Mouse (Mus musculus) lung, embryonic 14.5 days (tissue): ENCODE data around the gene Gprasp2. TPM values are rescaled to one million over a fixed set of nuclear protein-coding genes. Genes with fewer than 3 reads are reported as not detected.

Source experiments
- ATAC-seq: fragments of 200-750 bp; cut with Nextera tagmentation; 2 replicates; pipeline ENCODE4 v1.8.0; 2017; ENCODE audit warnings: mild to moderate bottlenecking, moderate TSS enrichment, moderate library complexity; ENCODE audit not compliant: insufficient read depth
- DNase-seq: peaks from one replicate; pipeline ENCODE4 v3.0.0-alpha.2; 2015
- H3K27ac ChIP-seq: fragments of 300-500 bp; sonication (generic); 2 replicates; pipeline ENCODE4 v1.5.1; 2014; ENCODE audit warnings: low read depth, mild to moderate bottlenecking, moderate library complexity
- H3K27me3 ChIP-seq: fragments of 300-500 bp; sonication (generic); 2 replicates; pipeline ENCODE4 v1.6.1; 2014; ENCODE audit warnings: low read length, control low read depth; ENCODE audit not compliant: insufficient read depth
- H3K36me3 ChIP-seq: fragments of 300-500 bp; sonication (generic); 2 replicates; pipeline ENCODE4 v1.6.1; 2014; ENCODE audit warnings: control low read depth; ENCODE audit not compliant: insufficient read depth
- H3K4me1 ChIP-seq: fragments of 300-500 bp; sonication (generic); 2 replicates; pipeline ENCODE4 v1.6.1; 2014; ENCODE audit warnings: antibody characterized with exemption, control low read depth; ENCODE audit not compliant: insufficient read depth
- H3K4me2 ChIP-seq: fragments of 300-500 bp; sonication (generic); 2 replicates; pipeline ENCODE4 v1.6.1; 2014; ENCODE audit warnings: mild to moderate bottlenecking
- H3K4me3 ChIP-seq: fragments of 300-500 bp; sonication (generic); 2 replicates; pipeline ENCODE4 v1.5.1; 2014; ENCODE audit warnings: low read depth, low read length
- H3K9ac ChIP-seq: fragments of 300-500 bp; sonication (generic); 2 replicates; pipeline ENCODE4 v1.6.1; 2014
- H3K9me3 ChIP-seq: fragments of 300-500 bp; sonication (generic); 2 replicates; pipeline ENCODE4 v1.6.1; 2016; ENCODE audit warnings: low read depth, low read length, control low read depth
- CTCF ChIP-seq: IDR thresholded peaks from 2 replicates; pipeline ENCODE4 v1.5.1; 2016; ENCODE audit warnings: antibody characterized with exemption, low read depth
- WGBS: fragments of 180-500 bp; shearing (Covaris S2); extraction: QIAGEN DNeasy Blood & Tissue Kit; methylation state at CpG from one replicate; pipeline ENCODE4 v1.1.7; 2014; 5-methylcytosine and 5-hydroxymethylcytosine counted together
- polyA plus RNA-seq: library from polyadenylated mRNA; unstranded; fragments of >200 nt; fragmentation: Nextera tagmentation; extraction: Ambion mirVana; gene quantifications from 2 replicates; pipeline ENCODE4 v1.2.1, GENCODE M21; 2014

Gprasp2 gene
- polyA plus RNA-seq, 1 experiment from 2014 or later: 19.6 TPM

- TF ChIP-seq CTCF: no peak
- WGBS: 70% methylated on average over 1 of the region's 1 CpGs
- H3K4me3 ChIP-seq: no peak overlapping the region
- ATAC-seq (no peak), DNase-seq (no peak)
- no peaks in the 10 kb centered on the region for H3K27me3 ChIP-seq
- no peaks in the 10 kb centered on the region for H3K4me1 ChIP-seq
- no peak overlapping the region for H3K9ac ChIP-seq
- H3K36me3 ChIP-seq: no peaks in the 10 kb centered on the region
- no peak overlapping the region for H3K4me2 ChIP-seq
- H3K9me3 ChIP-seq: no peaks in the 10 kb centered on the region
- no peak overlapping the region for H3K27ac ChIP-seq
Measured at GRCm38 (mm10) chrX:135879626-135880025, 40.8 kb downstream of the Gprasp2 start.

DNA sequence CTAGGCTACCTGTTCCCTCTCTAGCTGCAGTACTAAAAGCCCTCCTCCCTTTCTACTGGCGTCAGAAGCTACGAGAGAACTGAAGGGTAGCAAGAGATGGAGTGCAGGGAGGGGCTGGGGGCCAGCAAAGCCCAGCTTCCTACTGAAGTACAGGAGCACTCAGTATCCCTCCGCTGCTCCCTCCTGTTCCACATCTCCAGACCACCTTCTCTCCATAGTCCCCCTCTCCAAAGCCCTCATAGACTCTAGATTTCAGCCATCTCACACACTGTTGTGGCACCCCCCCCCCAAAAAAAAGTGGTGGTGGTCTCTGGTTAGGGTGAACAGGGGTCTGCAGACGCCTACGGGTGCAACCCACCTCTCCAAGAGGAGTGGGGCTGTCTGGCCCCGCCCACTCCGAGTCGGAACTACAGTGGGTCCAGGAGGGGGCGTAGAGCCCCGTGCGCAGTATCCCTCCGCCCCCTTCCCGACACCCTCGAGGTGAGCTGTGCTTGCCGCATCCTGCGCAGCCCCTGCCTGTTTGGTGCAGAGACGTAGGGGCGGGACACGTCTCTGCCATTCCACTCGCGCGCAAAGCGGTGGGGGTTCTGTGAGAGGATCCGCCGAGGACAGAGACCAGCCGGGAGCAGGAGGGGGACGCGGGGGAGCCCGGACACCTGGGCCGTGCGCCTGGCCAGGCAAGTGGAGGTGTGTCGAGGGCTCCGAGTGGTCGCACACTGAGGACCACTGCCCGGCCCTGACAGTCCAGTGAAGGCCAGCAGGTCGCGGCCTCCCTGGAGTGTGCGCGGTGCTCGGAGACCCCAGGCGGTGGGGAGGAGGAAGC, 46.8 kb downstream of the Gprasp2 start:
- peak overlapping the region; percentile 65 for H3K9ac ChIP-seq
- no peaks in the 10 kb centered on the region for H3K9me3 ChIP-seq
- WGBS: 16% methylated on average over 41 of the region's 41 CpGs
- peak overlapping the region; percentile 60 for H3K4me2 ChIP-seq
- H3K4me1 ChIP-seq: no peaks in the 10 kb centered on the region
- H3K27me3 ChIP-seq: no peaks in the 10 kb centered on the region
- H3K27ac ChIP-seq: peak overlapping the region; percentile 69; the same call in 1 of the 2 replicates
- H3K36me3 ChIP-seq: peaks cover 25% of the 10 kb centered on the region
- ATAC-seq: peak; percentile 99
- TF ChIP-seq CTCF: 0 out of 2 replicates have a peak, but pooled peaks have one; percentile 6
- DNase-seq: peak; percentile 84
- peak overlapping the region; percentile 57 for H3K4me3 ChIP-seq

GRCm38 (mm10) chrX:135886234-135886585, 47.4 kb downstream of the Gprasp2 start:
- H3K4me1 ChIP-seq: no peaks in the 10 kb centered on the region
- peak overlapping the region; percentile 65 for H3K9ac ChIP-seq
- no peak for TF ChIP-seq CTCF
- H3K36me3 ChIP-seq: peaks cover 25% of the 10 kb centered on the region
- H3K9me3 ChIP-seq: no peaks in the 10 kb centered on the region
- H3K4me3 ChIP-seq: peak overlapping the region; percentile 57
- peak overlapping the region; percentile 60 for H3K4me2 ChIP-seq
- 10% methylated on average over 10 of the region's 11 CpGs for WGBS
- ATAC-seq (no peak; the same call in 1 of the 2 replicates), DNase-seq (peak; percentile 34)
- peak overlapping the region; percentile 69; the same call in 1 of the 2 replicates for H3K27ac ChIP-seq
- H3K27me3 ChIP-seq: no peaks in the 10 kb centered on the region

Other genes with a start within 250 kb of the Gprasp2 start
- not detected in 2 replicates for gene Nxf7, start 240.3 kb upstream of the Gprasp2 start, polyA plus RNA-seq
- gene Prame, start 211.3 kb upstream of the Gprasp2 start, polyA plus RNA-seq: not detected in 2 replicates
- gene Tcp11x2, start 145.2 kb upstream of the Gprasp2 start, polyA plus RNA-seq: not detected in 2 replicates
- not detected in 2 replicates for gene Tmsb15a, start 113.8 kb upstream of the Gprasp2 start, polyA plus RNA-seq
- 8.8 and 9.1 TPM in 2 replicates for gene Armcx5, start 96.3 kb upstream of the Gprasp2 start, polyA plus RNA-seq
- 44.0 and 44.4 TPM in 2 replicates for gene Gprasp1, start 96.3 kb upstream of the Gprasp2 start, polyA plus RNA-seq
- 52.1 and 55.7 TPM in 2 replicates for gene Bhlhb9, start 41.4 kb upstream of the Gprasp2 start, polyA plus RNA-seq
- gene Arxes2, start 154.8 kb downstream of the Gprasp2 start, polyA plus RNA-seq: 66.9 and 68.9 TPM in 2 replicates
- 31.1 and 32.9 TPM in 2 replicates for gene Arxes1, start 194.3 kb downstream of the Gprasp2 start, polyA plus RNA-seq
- 55.6 and 64.8 TPM in 2 replicates for gene Bex2, start 229.2 kb downstream of the Gprasp2 start, polyA plus RNA-seq
- gene Nxf3, start 246.2 kb downstream of the Gprasp2 start, polyA plus RNA-seq: 0.12 TPM in 1 of 2 replicates, not detected in the other